Mouse (Mus musculus): Measurements from ENCODE around the gene Ccdc191.

DNA sequence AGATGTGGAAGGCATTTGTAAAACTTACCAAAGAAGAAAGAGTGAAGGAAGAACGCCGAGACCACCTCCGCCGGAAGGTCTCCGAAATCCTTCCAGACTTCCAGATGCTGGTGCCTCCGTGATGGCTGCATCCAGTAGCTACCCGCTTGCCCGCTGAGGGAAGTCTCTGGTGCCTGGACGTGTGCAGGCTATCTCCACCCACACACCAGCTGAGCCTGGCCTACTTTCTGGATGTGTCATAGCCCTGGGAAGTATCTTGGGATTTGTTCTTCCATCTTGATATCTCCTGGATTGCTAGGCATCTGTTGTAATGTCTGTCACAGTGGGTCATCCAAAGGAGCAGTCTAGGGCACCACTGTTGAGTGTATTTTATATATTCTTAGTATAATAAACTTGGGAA, 73.7 kb downstream of the Ccdc191 start:
- TF ChIP-seq POLR2A (IDR thresholded peaks at IDR 0.05; ENCODE audit: borderline replicate concordance, extremely low read depth, insufficient read depth, insufficient read length, poor library complexity, severe bottlenecking) (no peak), CTCF (IDR thresholded peaks at IDR 0.05; ENCODE audit: borderline replicate concordance, extremely low read depth, insufficient read depth, insufficient read length) (no peak)
